Mouse (Mus musculus) embryonic facial prominence, embryonic 13.5 days (tissue): ENCODE measurements around the gene Casc1. TPM values are rescaled to one million over a fixed set of nuclear protein-coding genes. Genes with fewer than 3 reads are reported as not detected.

Experiments used
- ATAC-seq: fragments of 200-750 bp; cut with Nextera tagmentation; 2 replicates; pipeline ENCODE4 v1.8.0; 2017; ENCODE audit warnings: low read depth; ENCODE audit not compliant: insufficient number of reproducible peaks, insufficient read depth, low FRiP score, low TSS enrichment
- H3K27ac ChIP-seq: fragments of 300-500 bp; sonication (generic); 2 replicates; pipeline ENCODE4 v1.5.1; 2015; ENCODE audit warnings: moderate library complexity, mild to moderate bottlenecking, inconsistent platforms
- H3K27me3 ChIP-seq: fragments of 300-500 bp; sonication (generic); 2 replicates; pipeline ENCODE4 v1.6.1; 2015; ENCODE audit warnings: mild to moderate bottlenecking, inconsistent platforms
- H3K36me3 ChIP-seq: fragments of 300-500 bp; sonication (generic); 2 replicates; pipeline ENCODE4 v1.6.1; 2015; ENCODE audit warnings: mild to moderate bottlenecking, inconsistent platforms
- H3K4me1 ChIP-seq: fragments of 300-500 bp; sonication (generic); 2 replicates; pipeline ENCODE4 v1.6.1; 2015; ENCODE audit warnings: inconsistent platforms
- H3K4me2 ChIP-seq: fragments of 300-500 bp; sonication (generic); 2 replicates; pipeline ENCODE4 v1.6.1; 2015; ENCODE audit warnings: moderate library complexity, mild to moderate bottlenecking, inconsistent platforms
- H3K4me3 ChIP-seq: fragments of 300-500 bp; sonication (generic); 2 replicates; pipeline ENCODE4 v1.5.1; 2015; ENCODE audit warnings: mild to moderate bottlenecking, inconsistent platforms
- H3K9ac ChIP-seq: fragments of 300-500 bp; sonication (generic); 2 replicates; pipeline ENCODE4 v1.6.1; 2015; ENCODE audit warnings: mild to moderate bottlenecking, inconsistent platforms
- H3K9me3 ChIP-seq: fragments of 300-500 bp; sonication (generic); 2 replicates; pipeline ENCODE4 v1.6.1; 2016; ENCODE audit warnings: inconsistent platforms
- WGBS: fragments of 180-500 bp; shearing (Covaris S2); methylation state at CpG from one replicate; pipeline ENCODE4 v1.1.7; 2015; ENCODE audit warnings: mixed read lengths; 5-methylcytosine and 5-hydroxymethylcytosine counted together
- polyA plus RNA-seq: library from polyadenylated mRNA; unstranded; fragments of >200 nt; fragmentation: Nextera tagmentation; extraction: Ambion mirVana; gene quantifications from 2 replicates; pipeline ENCODE4 v1.2.1, GENCODE M21; 2015

The Casc1 gene
- polyA plus RNA-seq, 1 experiment from 2014 or later: 0.48 TPM

DNA sequence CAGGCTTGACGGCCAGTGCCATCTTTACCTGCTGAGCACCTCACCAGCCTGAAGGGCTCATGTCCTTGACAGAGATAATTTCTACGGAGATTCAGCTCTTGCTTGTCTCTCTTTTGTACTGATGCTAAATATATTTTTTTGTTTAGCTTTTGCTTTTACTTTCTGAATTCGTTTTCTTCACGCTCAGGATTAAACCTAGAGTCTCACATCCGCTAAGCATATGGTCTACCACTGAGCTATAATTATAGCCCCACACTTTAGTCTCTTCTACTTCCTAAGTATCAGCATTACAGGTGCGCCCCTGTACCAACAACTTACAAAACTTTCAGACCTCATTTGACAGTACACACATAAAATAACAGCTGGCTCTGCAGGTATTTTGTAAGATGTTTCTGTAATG is 24.6 kb upstream of the Casc1 start:
- no peak overlapping the region for H3K4me3 ChIP-seq
- H3K36me3 ChIP-seq: peaks cover 25% of the 10 kb centered on the region
- H3K9ac ChIP-seq: no peak overlapping the region
- 86% methylated on average over 6 of the region's 6 CpGs for WGBS
- H3K27ac ChIP-seq: no peak overlapping the region
- no peak for ATAC-seq
- no peak overlapping the region for H3K4me2 ChIP-seq
- H3K4me1 ChIP-seq: no peaks in the 10 kb centered on the region
- H3K27me3 ChIP-seq: no peaks in the 10 kb centered on the region
- no peaks in the 10 kb centered on the region for H3K9me3 ChIP-seq

DNA sequence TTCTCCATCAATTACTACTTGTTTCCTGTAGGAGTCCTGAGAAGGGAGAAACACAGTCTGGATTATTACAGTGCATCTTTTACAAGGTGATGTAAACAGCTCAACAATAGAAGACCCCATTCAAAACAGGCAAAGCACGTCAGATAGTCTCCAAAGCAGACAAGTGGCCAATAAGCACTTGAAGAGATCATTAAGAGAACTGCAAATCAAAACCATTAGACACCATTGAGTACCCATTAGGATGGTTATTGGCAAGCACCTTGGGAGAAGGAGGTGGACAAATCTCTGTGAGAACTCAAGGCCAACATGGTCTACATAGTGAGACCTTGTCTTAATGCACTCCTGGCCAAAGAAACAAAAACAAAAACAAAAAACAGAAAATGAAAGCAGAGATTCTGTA is 23.6 kb upstream of the Casc1 start:
- Histone ChIP-seq H3K4me1 (no peaks in the 10 kb centered on the region), H3K9me3 (no peaks in the 10 kb centered on the region), H3K4me2 (no peak overlapping the region), H3K27me3 (no peaks in the 10 kb centered on the region), H3K4me3 (no peak overlapping the region), H3K36me3 (peaks cover 22% of the 10 kb centered on the region), H3K27ac (no peak overlapping the region), H3K9ac (no peak overlapping the region)
- WGBS: 83% methylated on average over 1 of the region's 1 CpGs
- ATAC-seq: no peak

DNA sequence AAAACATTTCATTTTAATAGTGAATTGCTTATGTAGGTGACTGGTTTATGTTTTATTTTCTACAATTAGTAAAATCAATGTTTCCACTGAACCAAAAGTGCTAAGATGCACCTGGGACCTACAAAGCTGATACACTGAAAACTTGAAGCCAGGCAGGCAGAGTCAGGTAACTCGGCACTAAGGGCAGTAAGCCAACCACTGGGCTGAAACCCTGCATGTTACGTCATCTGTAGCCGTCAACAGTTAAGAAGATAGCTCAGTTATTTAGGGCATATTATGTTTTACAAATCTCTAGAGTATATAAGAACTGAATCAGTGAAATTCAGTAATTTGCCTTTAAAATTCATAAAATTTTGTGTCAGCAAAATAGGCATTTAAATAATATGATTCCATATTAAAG is 15.5 kb upstream of the Casc1 start:
- H3K9me3 ChIP-seq: no peaks in the 10 kb centered on the region
- H3K4me2 ChIP-seq: no peak overlapping the region
- no peaks in the 10 kb centered on the region for H3K4me1 ChIP-seq
- WGBS: 90% methylated on average over 3 of the region's 3 CpGs
- ATAC-seq: no peak
- no peak overlapping the region for H3K4me3 ChIP-seq
- H3K27me3 ChIP-seq: no peaks in the 10 kb centered on the region
- peaks cover 24% of the 10 kb centered on the region for H3K36me3 ChIP-seq
- no peak overlapping the region for H3K9ac ChIP-seq
- H3K27ac ChIP-seq: no peak overlapping the region

DNA sequence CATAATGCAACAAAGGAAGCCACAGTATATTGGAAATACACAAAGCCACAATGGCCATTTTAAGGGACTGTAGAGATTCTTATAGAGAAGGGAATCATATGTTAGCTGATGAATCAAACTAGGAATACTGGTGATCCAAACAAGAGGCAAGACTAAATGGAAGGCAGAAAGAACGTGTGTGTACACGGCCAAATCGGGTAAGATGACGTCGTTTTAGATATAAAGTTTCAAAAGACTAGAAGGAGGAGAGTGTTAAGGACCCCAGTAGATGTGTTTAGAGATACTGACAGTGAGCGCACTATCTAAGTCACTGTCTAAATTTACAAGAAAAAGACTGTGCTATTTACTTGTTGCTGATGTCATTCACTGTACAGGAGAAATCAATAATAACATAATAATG is 13.4 kb upstream of the Casc1 start:
- no peak overlapping the region for H3K27ac ChIP-seq
- H3K9ac ChIP-seq: no peak overlapping the region
- no peaks in the 10 kb centered on the region for H3K4me1 ChIP-seq
- no peak for ATAC-seq
- H3K9me3 ChIP-seq: no peaks in the 10 kb centered on the region
- peaks cover 22% of the 10 kb centered on the region for H3K36me3 ChIP-seq
- H3K4me3 ChIP-seq: no peak overlapping the region
- H3K27me3 ChIP-seq: no peaks in the 10 kb centered on the region
- H3K4me2 ChIP-seq: no peak overlapping the region
- 90% methylated on average over 6 of the region's 6 CpGs for WGBS

DNA sequence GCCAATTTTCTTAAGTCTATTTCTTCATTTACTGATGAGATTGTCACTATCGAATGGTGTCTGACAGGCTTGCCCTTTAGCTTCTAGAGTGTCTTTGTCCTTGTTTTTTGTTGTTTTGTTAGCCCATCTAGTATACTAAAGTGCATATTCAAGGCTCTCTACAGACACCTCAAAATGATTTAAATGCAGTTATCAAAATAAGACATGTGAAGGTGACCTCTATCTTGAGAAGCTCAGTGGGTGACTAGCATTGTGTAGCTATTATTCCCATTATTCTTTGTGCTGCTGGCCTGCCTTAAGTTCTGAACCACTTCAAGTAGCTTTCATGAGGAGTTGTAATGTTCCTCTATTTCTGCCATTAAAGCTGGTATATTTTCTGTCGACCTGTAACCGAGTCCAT is 5.0 kb upstream of the Casc1 start:
- no peak overlapping the region for H3K27ac ChIP-seq
- H3K27me3 ChIP-seq: no peaks in the 10 kb centered on the region
- WGBS: 88% methylated on average over 3 of the region's 3 CpGs
- ATAC-seq: no peak
- H3K36me3 ChIP-seq: peaks cover 28% of the 10 kb centered on the region
- H3K9me3 ChIP-seq: no peaks in the 10 kb centered on the region
- H3K4me2 ChIP-seq: no peak overlapping the region
- H3K4me1 ChIP-seq: peaks cover 8% of the 10 kb centered on the region
- no peak overlapping the region for H3K4me3 ChIP-seq
- H3K9ac ChIP-seq: no peak overlapping the region

DNA sequence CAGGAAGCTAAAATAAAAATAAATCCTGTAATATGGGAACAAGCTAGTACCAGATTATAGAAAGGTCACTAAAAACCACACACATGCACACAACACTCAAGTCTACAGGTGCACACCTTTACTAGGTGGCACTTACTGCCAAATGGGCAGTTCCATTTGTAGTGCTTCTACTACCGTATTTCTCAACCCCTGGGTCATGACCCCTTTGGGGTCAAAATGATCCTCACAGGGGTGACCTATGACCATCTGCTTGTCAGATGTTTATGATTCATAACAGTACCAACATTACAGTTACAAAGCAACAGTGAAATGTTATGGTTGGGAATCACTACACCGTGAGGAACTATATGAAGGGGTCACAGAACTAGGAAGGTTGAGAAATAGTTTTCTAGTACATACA is 3.1 kb upstream of the Casc1 start:
- H3K4me1 ChIP-seq: peaks cover 14% of the 10 kb centered on the region

DNA sequence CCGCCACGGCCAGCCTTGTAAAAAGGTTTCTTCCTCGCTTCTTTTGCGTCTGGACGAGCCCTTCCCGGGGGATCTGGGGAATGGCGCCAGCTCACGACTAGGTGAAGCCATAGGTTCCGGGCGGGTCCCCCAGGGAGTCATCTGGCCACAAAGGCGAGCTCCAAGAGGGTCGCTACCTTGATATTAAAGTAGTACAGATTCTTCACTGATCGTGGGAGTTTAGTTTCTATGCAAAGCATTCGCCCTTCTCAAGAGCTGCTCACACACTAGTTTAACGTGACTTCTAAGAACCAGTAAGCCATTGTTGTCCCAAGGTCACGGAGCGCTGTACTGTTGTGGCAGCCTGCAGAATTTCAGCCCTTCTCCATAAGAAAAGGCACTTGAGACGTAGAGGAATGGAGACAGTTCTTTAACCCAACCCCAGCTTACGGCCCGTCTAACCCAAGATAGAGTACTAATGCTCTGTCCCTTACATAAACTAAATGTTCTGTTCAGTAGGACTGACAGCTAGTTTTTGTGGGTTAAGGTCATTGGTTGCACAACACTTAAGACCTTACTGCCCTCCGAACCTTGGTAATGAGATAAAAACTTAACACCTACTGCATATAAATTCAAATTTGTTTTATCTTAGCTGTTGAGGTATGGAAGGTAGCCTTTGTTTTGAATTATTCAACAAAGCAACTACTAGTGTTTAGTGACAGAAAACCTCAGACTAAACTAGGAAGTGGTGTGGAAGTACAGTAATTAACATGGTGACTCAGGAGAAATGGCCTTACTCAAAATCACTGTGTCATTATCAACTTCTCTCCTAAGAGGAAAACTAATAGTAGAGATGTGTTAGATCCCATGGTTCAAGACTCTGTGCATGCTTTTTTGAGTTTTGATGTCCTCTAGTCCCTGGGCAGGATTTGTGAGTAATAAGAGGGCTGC is 836 bp upstream of the Casc1 start:
- H3K9ac ChIP-seq: peak overlapping the region; percentile 87
- H3K9me3 ChIP-seq: no peaks in the 10 kb centered on the region
- peaks cover 14% of the 10 kb centered on the region for H3K4me1 ChIP-seq
- 4% methylated on average over 21 of the region's 21 CpGs for WGBS
- H3K4me2 ChIP-seq: peak overlapping the region; percentile 73
- peak; percentile 33; the same call in 1 of the 2 replicates for ATAC-seq
- peak overlapping the region; percentile 72 for H3K4me3 ChIP-seq
- no peaks in the 10 kb centered on the region for H3K27me3 ChIP-seq
- H3K36me3 ChIP-seq: peaks cover 10% of the 10 kb centered on the region
- H3K27ac ChIP-seq: peak overlapping the region; percentile 96

More for the DNA sequence above, 3.1 kb upstream of the Casc1 start:
- Histone ChIP-seq H3K9ac (no peak overlapping the region), H3K9me3 (no peaks in the 10 kb centered on the region), H3K4me2 (no peak overlapping the region), H3K27me3 (no peaks in the 10 kb centered on the region), H3K36me3 (peaks cover 18% of the 10 kb centered on the region), H3K27ac (no peak overlapping the region), H3K4me3 (no peak overlapping the region)
- 77% methylated on average over 2 of the region's 2 CpGs for WGBS
- ATAC-seq: no peak

DNA sequence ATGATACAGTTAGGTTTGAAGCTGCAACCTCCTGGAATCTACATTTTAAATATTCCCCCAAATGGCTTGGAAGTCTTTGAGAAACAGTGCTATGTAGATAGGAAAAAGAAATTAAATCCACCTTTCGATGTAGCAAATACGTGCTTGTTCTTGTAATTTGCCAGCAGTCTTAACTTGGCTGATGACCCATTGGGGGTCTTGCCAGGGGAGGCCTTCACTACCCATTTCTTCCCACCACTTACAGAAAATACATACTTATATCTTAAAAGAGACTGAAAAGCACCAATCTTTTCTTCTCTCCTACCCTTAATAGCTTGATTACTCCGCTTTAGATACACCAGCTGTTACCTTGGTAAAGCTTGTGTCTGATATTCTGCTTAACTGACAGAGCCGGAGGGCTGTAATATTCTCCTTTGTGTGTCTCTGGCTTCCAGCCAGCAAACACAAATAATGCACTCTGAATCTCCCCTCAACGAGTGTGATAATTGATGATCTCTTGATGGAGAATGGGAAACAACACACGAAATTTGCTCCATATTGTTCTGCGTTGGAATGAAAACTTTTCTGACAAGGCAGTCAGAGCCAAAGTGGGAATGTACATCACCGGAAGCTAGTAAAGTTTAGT is 637 bp downstream of the Casc1 start:
- no peak for ATAC-seq
- Histone ChIP-seq H3K27me3 (no peaks in the 10 kb centered on the region), H3K36me3 (0 out of 2 replicates have a peak, but pooled peaks cover 3% of the 10 kb centered on the region), H3K9ac (peak overlapping the region; percentile 52), H3K4me3 (peak overlapping the region; percentile 72), H3K4me2 (peak overlapping the region; percentile 73), H3K9me3 (no peaks in the 10 kb centered on the region), H3K27ac (no peak overlapping the region; the same call in 1 of the 2 replicates), H3K4me1 (peaks cover 14% of the 10 kb centered on the region)
- 38% methylated on average over 8 of the region's 8 CpGs for WGBS

DNA sequence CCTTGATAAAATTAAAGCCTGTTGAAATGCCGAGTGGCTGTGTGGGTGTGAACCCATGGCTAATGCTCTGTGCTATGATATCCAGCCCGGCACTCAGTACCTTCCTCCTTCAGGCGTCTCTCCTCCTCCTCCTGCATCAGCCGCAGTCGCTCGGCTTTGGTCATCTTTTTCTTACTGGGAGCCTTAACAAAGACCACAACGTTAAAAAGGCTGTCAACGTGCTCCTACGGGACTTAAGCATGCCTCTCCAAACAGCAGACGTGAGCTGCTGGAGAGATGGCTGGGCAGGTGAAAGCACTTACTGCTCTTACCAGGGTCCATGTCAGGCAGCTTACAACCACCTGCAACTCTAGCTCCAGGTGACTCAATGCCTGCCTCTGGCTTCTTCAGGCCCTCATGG is 5.7 kb downstream of the Casc1 start:
- Histone ChIP-seq H3K4me2 (no peak overlapping the region), H3K4me3 (no peak overlapping the region), H3K4me1 (peaks cover 2% of the 10 kb centered on the region; the same call in 1 of the 2 replicates), H3K9me3 (no peaks in the 10 kb centered on the region), H3K36me3 (no peaks in the 10 kb centered on the region), H3K9ac (no peak overlapping the region), H3K27ac (no peak overlapping the region; the same call in 1 of the 2 replicates), H3K27me3 (no peaks in the 10 kb centered on the region)
- ATAC-seq: no peak
- 71% methylated on average over 10 of the region's 10 CpGs for WGBS

DNA sequence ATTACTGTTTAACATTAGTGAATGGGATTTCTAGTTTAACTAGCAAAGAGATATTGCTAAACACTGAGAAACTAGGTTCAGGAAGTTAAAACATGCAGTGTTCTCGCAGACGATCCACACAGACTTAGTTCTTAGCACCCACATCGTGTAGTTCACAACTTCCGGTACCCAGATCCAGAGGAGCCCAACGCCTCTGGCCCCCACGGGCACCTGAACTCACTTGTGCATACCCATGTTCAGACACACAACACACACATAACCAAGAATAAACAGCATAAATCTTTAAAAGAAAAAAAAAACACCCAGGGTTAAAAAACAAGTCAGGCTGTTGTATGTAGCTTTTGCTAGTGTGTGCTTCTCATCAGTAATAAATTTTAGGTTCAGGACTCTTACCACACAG is 6.4 kb downstream of the Casc1 start:
- H3K27ac ChIP-seq: no peak overlapping the region
- no peaks in the 10 kb centered on the region for H3K27me3 ChIP-seq
- no peak overlapping the region for H3K4me3 ChIP-seq
- H3K4me1 ChIP-seq: no peaks in the 10 kb centered on the region
- no peaks in the 10 kb centered on the region for H3K9me3 ChIP-seq
- WGBS: 84% methylated on average over 6 of the region's 6 CpGs
- no peak for ATAC-seq
- H3K36me3 ChIP-seq: no peaks in the 10 kb centered on the region
- H3K9ac ChIP-seq: no peak overlapping the region
- H3K4me2 ChIP-seq: no peak overlapping the region

DNA sequence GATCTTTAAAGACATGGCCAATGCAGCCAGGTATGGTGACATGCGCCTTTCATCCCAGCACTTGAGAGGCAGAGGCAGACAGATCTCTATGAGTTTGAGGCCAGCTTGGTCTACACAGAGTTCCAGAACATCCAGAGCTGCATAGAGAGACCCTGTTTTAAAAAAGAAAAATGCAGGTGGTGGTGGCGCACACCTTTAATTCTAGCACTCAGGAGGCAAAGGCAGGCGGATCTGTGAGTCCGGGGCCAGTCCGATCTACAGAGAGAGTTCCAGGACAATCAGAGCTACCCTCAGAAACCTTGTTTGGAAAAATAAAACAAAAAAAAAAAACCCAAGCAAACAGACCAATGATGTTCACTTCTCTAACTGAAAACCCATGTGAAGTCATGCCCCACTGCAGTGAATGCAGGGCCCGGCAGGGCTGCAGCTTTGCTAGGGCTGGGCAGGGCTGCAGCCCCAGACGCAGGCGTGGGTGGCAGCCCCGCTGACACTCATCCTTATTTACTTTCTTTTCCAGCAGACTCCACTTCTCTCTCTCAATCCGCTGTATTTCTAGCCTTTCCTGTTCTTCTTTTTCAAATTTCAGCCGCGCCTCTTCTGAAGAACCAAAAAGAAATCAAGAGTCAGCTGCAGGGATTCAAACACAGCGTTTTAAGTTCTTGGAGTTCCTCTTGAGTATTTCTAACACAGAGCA is 8.2 kb downstream of the Casc1 start:
- H3K27me3 ChIP-seq: no peaks in the 10 kb centered on the region

More for the DNA sequence above, 8.2 kb downstream of the Casc1 start:
- Histone ChIP-seq H3K36me3 (no peaks in the 10 kb centered on the region), H3K9ac (no peak overlapping the region), H3K4me3 (no peak overlapping the region), H3K4me2 (no peak overlapping the region), H3K27ac (no peak overlapping the region), H3K4me1 (no peaks in the 10 kb centered on the region), H3K9me3 (no peaks in the 10 kb centered on the region)
- WGBS: 80% methylated on average over 13 of the region's 13 CpGs
- ATAC-seq: no peak
